Mouse (Mus musculus): ENCODE measurements around the gene Zbtb44. TPM values are rescaled to one million over a fixed set of nuclear protein-coding genes. Genes with fewer than 3 reads are reported as not detected.

The Zbtb44 gene
- 10 to 100 TPM; 37.0 to 41.3 TPM for total RNA-seq (2023)

DNA sequence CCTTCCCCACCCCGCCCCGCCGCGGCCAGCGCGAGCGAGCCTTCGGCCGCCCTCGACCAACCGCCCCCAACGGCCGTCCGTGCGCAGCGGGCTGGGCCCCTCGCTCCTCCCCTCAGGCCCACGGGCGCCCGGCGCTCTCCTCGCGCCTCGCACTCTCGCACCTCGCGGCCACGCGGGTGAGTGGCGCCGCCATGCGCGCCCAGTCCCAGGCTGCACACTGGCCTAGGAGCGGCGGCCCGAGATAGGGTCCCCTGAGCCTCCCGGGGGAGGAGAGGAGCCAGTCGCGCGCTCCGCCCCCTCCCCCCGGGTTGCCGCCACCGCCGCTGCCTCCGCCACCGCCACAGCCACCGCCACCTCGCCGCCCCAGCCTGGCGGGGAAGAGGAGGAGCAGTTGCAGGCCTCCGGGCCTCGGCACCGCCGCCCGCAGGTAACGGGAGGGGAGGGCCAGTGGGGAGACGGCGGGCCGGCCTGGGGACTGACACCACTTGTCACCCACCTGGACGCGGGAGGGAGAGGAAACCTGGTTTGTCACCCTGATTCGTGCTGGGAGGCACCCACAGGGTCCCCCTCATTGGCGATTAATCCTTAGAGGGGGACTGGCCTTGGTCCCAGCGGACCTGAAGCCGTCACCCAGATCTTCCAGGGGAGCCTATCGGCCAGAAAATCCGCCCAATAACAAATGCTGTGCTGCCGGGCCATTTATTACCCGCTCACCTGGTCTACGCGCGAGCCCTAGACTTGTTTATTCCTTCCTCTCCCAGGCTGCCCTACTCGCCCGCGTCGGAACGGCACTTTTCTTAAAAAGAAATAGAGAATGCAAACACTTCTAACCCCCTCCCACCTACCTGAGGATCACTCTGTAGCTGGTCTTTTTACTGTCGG lies at the start of gene Zbtb44:
TSS of gene Zbtb44 (plus strand) at position 113 of the 882 bp plus-strand sequence.

Other genes starting within 250 kb of the Zbtb44 start
- gene Adamts15, start 108.2 kb upstream of the Zbtb44 start, total RNA-seq (2023) = under 1 TPM in 1 of 2 experiments, not detected in 1; 0.09 TPM
- not detected for gene Adamts8, start 88.1 kb upstream of the Zbtb44 start, total RNA-seq (2023)
- 1 to 10 TPM; 2.4 to 2.5 TPM for gene St14, start 101.2 kb downstream of the Zbtb44 start, total RNA-seq (2023)
- gene Aplp2, start 181.2 kb downstream of the Zbtb44 start, total RNA-seq (2023) = 100 to 1,000 TPM; 153 to 159 TPM
- 10 to 100 TPM; 12.7 to 17.4 TPM for gene Prdm10, start 249.9 kb downstream of the Zbtb44 start, total RNA-seq (2023)

All from monocyte, adult 59 days (primary cell).